Mouse (Mus musculus) frontal cortex, postnatal 14 days (tissue): ENCODE results near the gene Cmtm7.
A peak's percentile ranks its signal among the peaks of the same experiment; 100 is the strongest.

Experiments used
- DNase-seq, 2 experiments: peaks; one replicate each; pipeline ENCODE4 v3.0.0; 2022; ENCODE audit warnings: low spot score in 2 of 2

Cmtm7 gene

GRCm38 (mm10) chr9:114781526-114782212 is at the start of gene Cmtm7:
TSS of gene Cmtm7 (minus strand) at chr9:114781856.
- DNase-seq: no peak

- no peak for DNase-seq
Measured at GRCm38 (mm10) chr9:114830351-114830750, 48.7 kb upstream of the Cmtm7 start.

GRCm38 (mm10) chr9:114829669-114830068 is 48.0 kb upstream of the Cmtm7 start:
- DNase-seq: no peak

DNA sequence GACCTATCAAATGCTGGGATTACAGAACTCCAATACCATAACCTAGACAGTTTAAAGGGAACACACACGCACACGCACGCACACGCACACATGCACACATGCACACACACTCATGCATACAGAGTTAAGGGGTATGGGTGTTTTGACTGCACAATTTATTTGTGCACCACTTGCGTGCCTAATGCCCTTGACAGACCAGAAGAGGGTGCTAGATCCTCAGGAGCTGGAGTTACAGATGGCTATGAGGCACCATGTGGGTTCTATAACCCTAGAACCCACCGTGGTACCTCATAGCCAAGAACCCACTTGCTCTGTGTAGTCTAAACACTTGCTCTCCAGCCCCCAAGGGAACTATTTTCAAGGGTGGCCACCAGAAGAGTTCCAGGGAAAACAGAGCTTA is 46.7 kb upstream of the Cmtm7 start:
- no peak for DNase-seq

GRCm38 (mm10) chr9:114827242-114827852 is 45.7 kb upstream of the Cmtm7 start:
- DNase-seq: no peak

DNA sequence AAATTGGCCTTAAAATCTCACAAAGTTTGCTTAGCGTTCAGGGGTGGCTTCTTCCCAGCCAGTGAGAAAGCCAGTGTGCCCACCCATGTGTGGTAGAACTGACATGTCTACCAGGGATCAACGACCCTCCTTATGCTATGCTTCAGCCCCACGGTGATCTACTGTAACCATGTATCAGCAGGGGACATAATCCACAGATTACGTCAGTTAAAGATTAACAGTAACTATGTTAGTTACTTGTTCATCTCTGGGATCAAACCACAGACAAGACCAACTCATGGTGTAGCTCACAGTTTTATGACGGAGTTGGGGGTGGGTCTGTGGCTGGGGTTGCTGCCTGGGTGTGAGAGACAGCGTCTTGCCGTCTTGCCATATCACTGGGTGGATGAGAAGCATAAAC is 42.5 kb upstream of the Cmtm7 start:
- DNase-seq: no peak

- no peak for DNase-seq
Measured at GRCm38 (mm10) chr9:114821548-114822289, 40.1 kb upstream of the Cmtm7 start.

GRCm38 (mm10) chr9:114818918-114819317 is 37.3 kb upstream of the Cmtm7 start:
- no peak for DNase-seq

DNA sequence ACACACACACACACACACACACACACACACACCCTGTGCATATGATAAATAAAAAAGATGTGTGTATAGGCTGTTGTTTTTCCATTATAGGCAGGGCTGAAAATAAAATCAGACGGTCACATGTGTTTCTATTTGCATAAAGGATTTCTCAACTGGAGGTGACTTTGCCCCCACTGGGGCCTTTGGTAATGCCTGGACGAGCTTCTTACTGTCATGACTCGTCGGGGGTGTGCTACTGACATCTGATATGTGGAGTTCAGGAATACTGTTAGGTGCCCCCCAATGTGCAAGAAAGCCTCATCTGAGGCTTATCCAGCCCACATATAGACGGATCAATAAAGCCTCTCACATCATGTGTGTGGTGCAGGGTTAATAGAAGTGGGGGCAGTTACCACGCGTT is 35.4 kb upstream of the Cmtm7 start:
- no peak for DNase-seq

DNA sequence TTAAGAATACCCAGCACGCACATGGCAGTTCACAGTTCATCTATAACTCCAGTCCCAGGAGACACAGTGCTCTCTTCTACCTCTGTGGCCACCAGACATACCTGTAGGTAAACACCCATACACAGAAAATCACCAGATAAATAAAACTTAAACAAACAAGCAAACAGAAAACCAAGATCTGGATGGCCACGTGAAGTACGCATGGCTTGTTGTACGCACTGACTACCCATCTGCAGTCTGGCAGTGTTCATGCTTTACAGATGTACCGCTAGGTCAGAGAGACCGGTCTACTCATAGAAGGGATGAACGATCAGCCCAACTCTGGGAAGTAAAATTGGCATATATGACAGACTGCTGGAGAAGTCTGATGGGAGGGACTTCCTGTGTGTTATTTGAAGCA is 34.5 kb upstream of the Cmtm7 start:
- no peak for DNase-seq

- no peak for DNase-seq
Measured at GRCm38 (mm10) chr9:114815315-114815714, 33.7 kb upstream of the Cmtm7 start.

- no peak for DNase-seq
Measured at GRCm38 (mm10) chr9:114812001-114812400, 30.3 kb upstream of the Cmtm7 start.

- DNase-seq: no peak
Measured at GRCm38 (mm10) chr9:114810837-114811236, 29.2 kb upstream of the Cmtm7 start.

- DNase-seq: no peak
Measured at GRCm38 (mm10) chr9:114808671-114809070, 27.0 kb upstream of the Cmtm7 start.

DNA sequence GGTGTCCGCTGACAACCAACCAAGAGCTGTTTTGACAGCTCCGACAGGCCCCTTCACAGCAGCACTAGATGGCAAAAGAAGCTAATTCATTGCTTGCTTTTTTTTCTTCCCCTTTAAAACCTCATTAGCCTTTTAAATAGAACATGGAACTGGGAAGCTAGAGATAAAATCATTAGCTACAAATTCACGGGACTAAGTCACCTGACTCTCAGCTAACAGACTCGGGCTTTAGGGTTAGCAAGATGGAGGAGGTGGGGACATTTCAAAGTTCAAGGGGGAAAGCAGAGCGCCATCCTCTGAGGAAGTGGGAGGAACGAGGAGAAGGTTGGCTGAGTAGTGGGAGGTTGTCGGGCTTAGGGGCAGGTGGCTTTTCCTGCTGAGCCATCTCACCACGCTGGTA is 25.6 kb upstream of the Cmtm7 start:
- DNase-seq: no peak

DNA sequence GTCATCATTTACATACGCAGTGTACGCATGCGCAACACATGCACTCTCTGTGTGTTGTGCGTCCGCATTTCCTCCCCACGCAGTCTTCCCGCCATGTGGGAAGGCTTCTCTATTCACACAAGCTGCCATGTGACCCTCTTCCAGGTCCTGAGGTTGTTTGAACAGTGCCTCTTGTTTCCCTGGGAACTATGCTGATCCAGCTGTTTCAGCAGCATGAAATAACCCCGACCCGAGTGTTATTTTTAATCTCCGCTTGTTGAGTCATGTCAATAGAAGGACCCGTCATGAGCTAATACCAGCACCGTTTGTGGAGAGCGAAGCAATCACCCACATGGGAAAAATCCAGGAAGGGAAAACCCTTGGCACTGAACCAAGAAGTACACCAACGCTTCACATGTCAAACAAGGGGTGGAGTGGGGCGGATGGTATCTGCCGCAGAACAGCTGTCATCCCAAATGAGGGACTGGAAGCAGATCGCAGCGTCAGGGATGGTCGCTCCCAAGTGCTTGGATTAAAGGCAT is 23.6 kb upstream of the Cmtm7 start:
- DNase-seq: peak; percentile 14 to 39

GRCm38 (mm10) chr9:114802191-114802590 is 20.5 kb upstream of the Cmtm7 start:
- DNase-seq: no peak

- DNase-seq: no peak
Measured at GRCm38 (mm10) chr9:114801301-114801700, 19.6 kb upstream of the Cmtm7 start.

GRCm38 (mm10) chr9:114799498-114800107 is 17.9 kb upstream of the Cmtm7 start:
- DNase-seq: no peak

DNA sequence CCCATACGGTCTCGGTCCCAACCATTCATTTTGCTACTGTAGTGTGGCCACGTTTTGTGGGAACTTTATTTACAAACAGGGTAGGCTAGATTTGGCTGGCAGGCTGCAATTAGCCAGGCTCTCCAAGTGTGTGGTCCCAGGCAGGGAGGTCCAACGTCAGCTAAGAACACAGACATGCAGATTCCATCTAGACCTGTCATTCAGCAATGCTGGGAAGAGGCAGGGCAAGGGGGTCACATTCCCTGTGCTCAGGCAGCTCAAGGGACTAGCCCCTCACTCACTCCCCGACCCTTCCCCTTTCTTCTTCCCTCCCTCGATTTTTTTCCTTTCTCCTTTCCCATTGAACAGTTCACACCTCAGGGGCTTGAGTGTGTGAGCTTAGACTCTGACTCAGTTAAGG is 17.2 kb upstream of the Cmtm7 start:
- no peak for DNase-seq

DNA sequence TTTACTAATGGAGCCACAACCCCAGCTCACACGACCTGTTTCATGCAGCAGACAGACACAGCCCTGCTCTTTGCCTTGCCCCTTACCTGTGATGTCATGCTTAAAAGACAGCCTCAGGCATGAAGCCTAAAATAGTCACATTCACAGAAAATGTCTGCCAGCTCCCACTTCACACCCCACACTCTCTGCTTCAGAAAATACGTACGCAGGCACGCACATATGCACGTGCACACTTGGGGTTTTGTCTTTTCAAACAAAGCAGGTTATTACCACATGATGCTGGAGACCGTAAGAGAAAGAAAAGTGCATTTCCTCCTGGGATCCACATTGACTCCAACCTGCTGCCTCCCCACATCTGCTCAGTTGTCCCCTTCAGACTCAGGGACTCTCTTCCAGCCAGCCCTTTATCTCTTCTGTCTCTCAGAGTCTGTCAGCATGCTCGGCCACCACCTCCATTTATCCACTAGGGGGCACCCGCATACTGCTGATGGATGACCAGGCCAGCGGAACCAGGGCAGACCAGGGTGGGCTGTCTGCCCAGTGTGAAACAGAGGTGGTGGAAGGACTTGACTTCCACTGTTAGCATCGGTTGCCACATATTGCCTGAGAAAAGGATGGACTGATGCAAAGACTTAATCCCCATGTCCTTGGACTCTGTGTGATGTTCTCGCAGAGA is 15.8 kb upstream of the Cmtm7 start:
- DNase-seq: peak; percentile 78 to 87
